Mouse (Mus musculus): ENCODE measurements around the gene Pitpnm2.

Pitpnm2 gene

DNA sequence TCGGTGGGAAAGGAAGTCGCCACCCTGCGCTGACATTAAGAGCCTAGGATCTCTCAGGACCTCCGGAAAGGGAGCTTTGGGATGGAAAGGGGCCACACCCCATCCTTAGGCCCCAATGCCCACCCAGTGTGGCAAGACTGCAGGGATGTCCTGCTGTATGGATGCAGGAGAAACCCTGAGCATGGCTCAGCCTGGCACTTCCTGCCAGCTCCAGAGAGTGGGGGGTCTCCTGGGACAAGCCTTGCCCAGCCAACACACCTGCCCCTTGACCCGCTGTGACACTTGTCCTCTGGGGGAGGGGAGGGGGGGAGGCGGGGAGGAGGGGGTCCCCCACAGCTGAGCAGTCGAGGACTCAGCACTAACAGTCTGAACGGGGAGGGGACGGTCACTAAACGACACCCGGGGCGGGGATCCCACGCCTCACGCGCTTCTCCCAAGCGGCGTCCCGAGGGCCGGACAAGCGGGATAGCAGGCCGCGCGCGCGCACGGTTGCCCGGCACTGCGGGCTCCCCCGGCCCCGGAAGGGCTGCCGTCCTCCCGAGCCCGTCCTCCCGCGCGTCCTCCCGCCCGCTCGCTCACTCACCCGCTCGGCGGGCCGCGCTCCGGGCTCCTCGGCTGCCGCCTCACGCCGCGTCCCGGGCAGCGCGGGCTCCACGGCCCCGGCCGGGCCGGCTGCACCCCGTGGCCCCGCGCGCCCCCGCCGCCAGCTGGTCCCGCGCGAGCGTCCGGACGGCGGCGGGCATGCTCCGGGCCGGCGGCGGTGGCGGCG, 531 bp downstream of the Pitpnm2 start:
- in situ Hi-C loops (cut with MboI; ENCODE audit: unreplicated experiment in 2 of 2), result no loop called here

DNA sequence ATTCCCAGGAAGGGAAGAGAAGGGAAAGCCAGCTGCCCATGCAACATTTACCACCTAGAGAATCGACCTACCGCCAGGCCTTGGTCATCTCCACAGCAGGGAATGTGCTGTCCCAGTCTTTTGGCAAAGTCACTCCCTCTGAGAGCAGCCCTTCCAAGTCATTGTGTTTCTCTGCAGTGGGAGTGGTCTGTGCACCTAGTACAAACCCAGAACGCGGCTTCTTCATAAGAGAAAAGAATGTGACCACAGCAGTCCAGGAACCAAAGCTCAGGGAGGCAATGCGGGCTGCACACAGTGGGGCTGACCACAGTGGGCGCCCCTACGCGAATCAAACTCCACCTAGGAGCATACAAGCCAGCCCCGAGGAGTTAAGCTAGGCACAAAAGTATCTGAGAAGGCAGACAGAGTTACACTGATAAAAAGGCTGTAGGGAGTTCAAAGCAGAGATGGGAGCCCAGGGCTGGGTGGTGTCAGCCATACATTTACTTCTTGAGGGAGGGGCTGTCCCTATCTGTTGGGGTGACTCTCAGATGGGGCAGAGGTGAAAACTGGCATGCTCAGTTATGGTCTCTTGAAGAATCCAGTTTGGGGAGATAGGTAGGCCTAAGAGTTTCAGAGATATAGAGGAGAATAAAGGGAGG, 1.5 kb downstream of the Pitpnm2 start:
- in situ Hi-C loops (cut with MboI; ENCODE audit: unreplicated experiment in 2 of 2), result no loop called here

DNA sequence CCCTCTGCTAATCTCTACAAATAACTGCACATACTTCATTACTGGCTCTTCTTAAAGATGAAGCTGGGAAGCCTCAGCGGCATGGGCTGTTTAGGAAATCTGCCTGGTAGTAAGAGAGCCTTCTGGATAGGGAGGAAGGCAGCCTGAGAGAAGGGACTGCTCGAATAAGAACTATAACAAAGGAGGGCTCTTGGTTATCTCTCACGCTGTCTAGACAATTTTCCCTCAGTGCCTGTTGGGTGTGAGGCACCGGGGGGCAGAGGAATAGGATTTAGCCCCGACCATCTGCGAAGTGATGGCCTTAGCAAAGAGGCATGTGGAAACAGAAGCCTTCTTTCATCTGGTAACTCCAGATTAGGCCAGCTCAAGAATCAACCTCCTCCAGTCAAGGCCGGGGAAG, 2.3 kb downstream of the Pitpnm2 start:
- in situ Hi-C loops (cut with MboI; ENCODE audit: unreplicated experiment in 2 of 2), result no loop called here

DNA sequence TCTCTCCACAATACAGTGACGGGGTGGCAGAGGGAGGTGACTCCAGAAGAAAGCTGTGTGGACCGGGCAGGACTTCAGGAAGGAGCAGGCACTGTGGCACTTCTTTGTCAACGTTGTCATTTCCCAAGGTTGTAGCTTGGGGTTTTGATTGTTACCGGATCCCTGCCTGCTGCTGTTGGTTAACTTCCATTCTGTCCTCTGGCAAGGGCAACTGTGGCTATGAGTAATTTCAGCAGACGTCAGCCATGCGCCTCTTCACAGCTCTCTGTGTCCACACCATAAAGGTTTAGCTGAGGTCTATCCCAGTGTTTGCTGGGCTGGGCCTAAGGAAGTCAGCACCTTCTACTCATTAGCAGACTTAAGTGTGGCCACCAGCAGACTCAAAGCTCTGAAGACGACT, 4.7 kb downstream of the Pitpnm2 start:
- in situ Hi-C loops (cut with MboI; ENCODE audit: unreplicated experiment in 2 of 2), result no loop called here

DNA sequence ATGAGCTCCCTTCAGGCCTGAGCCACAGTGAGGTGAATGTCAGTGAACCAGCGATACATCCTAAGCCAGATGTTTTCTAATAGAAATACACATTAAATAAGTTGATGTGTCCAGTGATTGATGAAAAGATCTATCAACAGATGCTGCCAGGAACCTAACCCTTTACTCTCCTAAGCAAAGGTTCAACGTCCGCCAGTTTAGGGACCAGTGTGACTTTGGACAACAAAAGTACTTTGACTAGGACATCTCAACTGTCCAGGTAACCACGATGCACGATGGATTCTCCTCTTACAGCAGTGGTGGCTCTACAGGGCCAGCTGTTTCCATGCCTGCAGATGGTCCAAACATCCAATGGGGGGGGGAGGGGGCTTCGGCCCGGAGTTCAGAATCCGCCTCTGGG, 5.1 kb downstream of the Pitpnm2 start:
- in situ Hi-C loops (cut with MboI; ENCODE audit: unreplicated experiment in 2 of 2), result no loop called here

DNA sequence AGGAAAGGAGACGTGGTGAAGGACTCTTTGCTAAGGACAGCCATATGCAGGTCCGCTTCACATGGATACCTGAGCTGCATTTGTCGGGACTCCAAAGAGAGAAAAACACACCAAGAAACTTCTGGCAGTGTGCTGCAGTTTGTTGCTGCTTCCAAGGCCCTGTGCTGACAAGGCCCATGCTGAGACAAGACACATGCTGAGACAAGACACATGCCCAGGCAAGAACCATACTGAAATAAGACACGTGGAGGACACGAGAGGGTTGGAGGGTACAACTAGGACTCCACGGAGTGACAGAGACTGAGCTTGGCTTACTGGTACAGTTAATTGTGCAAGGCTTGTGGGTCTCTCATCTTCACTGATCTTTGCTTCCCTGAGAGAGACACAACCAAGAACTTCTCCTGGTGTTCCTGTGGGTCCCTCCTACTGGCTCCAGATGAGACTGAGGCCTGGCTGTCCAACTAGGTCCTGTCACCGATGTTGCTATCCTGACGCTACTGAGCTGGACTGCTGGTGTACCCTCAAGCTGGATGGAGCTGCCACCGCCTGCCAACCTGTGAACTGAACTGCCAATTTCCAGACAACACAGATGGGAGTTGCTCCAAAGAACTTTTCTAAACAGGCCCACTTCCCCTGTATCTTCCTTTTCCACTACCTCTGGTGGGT, 6.2 kb downstream of the Pitpnm2 start:
- in situ Hi-C loops (cut with MboI; ENCODE audit: unreplicated experiment in 2 of 2), result no loop called here

DNA sequence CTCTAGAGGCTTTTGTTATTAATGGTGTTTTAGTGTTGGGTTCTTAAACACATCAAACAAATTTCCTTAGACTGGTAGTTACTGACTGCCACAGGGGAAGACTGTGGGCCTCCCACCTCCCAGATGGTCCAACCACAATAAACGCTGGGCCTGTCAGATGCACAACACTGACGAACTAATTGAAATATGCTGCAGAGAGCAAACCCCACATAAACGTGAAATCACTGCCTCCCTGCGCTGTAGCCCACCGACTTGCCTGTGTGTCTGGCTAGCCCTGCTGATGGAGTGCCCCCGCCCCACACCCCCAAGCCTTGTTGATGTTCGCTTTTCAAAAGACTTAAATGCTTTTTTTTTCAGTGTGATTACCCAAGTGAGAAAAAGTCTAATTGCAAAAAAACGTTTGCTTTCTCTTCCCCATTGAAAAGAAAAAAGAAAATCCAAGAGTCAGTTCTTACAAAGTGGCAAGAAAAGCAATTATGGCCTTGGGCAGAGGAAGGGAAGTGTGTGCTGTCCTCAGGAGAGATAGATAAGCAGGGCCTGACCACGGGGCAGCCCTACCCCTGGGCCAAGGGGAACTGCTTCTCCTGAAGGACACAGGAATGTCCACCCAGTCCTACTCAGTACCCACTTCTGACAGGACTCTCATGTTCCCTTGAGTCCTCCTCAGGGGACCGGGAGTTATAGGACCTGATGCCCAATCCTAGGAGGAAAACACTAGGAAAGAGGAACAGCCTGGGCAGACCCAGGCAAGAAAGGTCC, 7.7 kb downstream of the Pitpnm2 start:
- in situ Hi-C loops (cut with MboI; ENCODE audit: unreplicated experiment in 2 of 2), result no loop called here

DNA sequence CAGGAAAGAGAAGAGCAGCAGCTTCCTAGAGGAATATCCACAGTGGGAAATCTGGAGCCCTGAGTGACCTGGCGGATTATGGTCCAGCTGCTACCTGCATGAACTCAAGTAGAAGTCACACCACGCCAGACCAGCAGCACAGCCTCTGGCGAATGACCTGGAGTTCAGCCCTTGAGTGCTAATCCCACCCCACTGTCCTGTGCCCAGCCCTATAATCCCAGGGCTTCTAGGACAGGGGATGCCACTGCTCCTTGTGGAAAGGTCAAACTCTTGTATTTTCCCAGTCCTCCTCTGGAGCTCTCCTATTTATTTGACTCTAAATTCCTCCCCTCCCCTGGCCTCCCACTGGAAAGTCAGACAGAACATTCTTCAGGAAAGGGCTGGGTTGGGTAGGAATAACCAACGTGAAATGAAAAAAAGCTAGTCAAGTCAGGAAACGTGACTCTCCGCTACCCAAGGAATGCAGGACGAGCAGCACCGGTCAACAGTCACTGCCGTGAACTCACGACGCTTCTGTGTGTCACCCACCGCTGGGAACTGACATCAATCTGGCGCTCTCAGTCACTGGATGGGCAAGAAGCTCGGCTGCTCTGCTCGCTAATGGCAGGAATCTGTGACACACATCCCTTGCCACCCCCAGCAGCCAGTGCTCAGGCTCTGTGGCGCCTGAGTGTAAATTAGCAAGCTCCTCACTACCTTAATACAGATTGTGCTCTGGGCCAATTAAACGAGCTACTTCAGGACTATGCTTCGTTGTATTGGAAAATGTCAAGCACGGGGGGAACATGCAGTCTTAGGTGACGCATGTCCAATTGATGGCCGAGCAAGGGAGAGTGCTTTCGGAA, 8.5 kb downstream of the Pitpnm2 start:
- in situ Hi-C loops (cut with MboI; ENCODE audit: unreplicated experiment in 2 of 2), result no loop called here

DNA sequence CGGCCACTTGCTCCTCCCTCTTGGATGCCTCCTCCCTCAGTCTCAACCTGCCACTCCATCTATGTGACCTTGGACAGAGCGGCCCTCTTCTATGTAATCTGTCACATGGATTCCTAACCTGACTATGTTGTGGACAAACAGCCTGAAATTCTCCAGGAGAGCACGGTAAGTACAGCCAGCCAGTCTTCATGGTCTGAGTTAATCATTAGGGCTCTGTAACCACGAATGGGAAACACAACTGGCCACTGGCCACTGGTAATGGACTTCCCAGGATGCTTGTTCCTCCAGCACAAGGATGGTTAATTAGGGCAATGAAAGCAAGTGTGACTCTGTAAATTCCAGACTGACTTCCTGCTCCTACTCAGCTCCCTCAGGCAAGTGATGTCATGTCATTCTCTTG, 13.4 kb downstream of the Pitpnm2 start:
- in situ Hi-C loops (cut with MboI; ENCODE audit: unreplicated experiment in 2 of 2), result no loop called here

DNA sequence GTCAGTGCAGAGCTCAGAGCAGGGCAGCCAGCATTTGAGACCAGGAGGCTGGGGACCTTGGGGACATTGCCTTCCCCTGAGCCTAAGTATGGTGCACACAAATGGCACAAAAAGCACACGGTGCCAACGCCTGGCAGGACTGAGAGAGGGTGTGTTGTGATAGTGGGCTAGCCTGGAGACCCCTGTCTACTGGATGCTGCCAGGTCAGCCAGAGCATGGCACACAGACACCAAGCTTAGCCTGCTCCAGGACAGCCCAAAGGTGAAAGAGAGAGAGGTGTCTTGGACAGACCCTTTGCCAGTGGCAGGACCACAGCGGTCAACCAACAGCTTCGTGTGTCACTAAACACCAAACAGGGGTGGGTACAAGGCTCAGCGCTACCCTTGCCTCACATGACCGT, 14.8 kb downstream of the Pitpnm2 start:
- in situ Hi-C loops (cut with MboI; ENCODE audit: unreplicated experiment in 2 of 2), result no loop called here

DNA sequence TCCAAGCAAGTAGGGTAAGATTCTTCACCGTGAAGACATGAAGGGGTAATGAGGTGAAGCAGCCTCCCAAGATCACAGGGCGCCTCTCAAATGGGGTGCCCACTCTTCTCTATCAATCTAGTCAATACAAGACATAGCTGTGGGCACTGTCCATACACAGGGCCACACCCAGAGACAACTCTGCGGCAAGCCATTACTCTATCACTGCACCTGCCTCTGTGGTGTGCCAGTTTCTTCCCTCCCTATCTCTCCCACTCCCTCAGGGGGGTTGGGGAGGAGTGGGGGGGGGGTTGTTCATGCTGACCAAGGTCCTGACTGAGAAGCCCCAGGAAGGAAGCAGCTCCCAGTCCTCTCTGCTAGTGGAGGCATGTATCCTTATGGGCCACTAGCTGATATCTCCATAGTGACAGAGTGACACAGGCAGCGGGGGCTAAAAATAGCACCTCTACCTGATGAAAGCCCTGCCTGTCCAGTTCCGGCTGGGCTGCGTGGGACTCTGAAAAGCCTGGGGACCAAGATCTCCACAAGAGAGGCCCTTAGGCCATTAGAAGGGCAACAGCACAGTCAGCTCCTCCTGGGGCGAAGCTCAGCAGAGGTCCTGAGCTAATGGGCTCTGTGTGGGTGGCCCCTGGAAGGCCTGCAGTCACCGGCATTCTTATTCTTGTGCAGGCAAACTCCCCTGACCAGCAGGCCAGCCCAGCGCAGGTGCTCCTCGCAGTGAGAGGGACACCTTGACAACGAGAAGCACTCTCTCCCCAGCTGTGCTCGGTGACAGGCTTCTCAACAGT, 15.5 kb downstream of the Pitpnm2 start:
- in situ Hi-C loops (cut with MboI; ENCODE audit: unreplicated experiment in 2 of 2), result no loop called here

DNA sequence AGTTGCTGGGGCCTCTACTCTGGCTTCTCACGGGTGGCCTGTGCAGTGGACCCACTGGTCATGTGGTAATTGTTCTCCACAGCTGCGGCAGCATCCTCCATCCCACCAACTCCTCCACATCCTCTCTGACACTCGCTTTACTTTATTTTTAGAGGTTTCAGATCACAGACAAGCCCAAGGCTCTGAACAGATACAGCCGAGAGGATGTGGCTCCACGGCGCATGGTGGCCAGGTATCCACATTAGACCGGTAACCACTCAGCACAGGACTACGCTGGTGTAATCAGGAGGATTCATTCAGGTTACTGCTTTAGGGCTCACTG, 16.5 kb downstream of the Pitpnm2 start:
- in situ Hi-C loops (cut with MboI; ENCODE audit: unreplicated experiment in 2 of 2), result no loop called here

DNA sequence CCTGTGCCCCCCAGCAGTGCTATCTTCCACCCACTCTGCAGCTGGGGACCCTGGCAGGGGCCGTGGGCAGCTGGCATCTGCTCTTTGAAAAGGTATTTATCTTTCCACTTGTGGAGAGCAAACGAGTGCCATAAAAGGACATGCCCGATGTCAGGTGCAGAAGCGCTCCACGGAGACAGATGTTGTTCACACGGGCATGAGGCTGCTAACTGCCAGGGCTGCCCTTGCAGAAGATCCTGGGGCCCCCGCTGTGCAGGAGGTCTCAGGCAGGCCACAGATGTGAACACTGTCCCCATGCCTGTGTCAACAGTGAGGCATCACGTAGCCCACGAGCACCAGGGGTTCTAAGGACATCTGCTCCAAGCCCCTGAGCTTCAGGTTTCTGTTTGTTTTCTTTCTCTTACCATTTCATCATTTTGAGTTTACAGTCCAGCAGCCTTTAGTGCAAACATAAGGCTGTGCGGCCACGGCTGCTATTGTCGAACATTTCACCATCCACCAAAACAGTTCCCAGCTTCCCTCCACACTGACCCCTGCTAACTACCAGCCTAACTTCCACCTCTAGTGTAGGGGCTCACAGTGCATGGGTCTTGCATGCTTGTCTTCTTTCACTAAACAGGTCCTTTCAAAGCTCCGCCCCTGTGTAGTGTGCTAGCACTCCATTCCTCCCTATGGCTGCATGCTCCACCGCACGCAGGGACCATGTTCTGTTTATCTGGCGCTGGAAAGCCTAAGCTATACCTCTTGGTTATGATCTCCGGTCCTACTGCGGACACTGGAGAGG, 17.0 kb downstream of the Pitpnm2 start:
- in situ Hi-C loops (cut with MboI; ENCODE audit: unreplicated experiment in 2 of 2), result no loop called here

DNA sequence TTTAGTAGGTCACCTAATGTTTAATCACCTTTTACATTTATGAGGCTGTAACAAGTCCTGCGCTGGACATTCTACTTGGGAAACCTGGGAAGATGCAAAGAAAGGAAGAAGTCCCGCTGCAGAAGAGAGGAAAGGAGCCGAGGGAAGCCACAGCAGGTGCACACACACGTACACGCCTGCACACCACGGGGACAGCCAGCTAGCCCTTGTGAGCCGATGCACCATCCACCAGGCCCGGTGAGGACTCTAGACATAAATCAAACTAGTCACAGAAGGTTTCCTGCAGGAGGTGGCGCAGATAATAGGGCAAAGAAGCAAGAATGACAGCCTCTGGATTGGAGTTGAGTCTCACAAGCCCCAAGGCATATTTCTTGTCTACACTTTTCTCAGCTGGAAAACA, 19.1 kb downstream of the Pitpnm2 start:
- in situ Hi-C loops (cut with MboI; ENCODE audit: unreplicated experiment in 2 of 2), result no loop called here

DNA sequence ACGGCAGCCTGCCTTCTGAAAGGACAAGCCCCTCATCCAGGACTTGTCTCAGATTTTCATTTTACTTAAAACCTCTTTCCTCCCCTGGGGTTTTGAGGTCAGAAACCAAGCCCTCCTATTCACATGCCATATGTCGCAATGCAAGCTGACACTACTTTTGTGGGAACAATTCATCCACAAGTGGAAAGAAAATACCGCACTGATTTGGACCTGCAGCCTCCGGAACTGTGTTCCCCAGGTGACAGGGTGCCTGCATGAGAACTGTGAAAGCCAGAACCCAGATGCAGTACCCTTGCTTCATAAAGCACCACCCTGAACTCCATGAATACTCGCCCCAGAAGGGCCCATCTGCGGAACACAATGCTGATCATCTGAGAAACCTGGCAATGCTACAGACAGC, 22.4 kb downstream of the Pitpnm2 start:
- in situ Hi-C loops (cut with MboI; ENCODE audit: unreplicated experiment in 2 of 2), result no loop called here

DNA sequence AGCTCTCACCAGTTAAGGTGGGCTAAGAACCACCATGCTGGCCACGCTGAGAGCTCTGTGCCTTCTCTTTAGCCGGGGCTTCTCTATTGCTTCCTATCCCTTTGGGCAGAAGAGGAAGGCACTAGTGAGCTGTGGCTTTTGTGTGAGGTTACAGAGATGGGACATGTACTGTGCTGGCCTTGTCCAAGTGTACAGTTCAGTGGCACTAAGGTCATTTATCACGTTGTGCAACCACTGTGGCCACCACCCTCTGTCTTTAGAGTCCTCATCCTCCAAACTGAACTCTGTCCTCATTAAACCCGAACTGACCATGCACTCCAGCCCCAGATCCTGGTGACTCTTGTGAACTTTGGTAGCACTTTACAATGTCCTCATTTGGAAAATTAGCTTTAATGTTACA, 23.1 kb downstream of the Pitpnm2 start:
- in situ Hi-C loops (cut with MboI; ENCODE audit: unreplicated experiment in 2 of 2), result no loop called here

DNA sequence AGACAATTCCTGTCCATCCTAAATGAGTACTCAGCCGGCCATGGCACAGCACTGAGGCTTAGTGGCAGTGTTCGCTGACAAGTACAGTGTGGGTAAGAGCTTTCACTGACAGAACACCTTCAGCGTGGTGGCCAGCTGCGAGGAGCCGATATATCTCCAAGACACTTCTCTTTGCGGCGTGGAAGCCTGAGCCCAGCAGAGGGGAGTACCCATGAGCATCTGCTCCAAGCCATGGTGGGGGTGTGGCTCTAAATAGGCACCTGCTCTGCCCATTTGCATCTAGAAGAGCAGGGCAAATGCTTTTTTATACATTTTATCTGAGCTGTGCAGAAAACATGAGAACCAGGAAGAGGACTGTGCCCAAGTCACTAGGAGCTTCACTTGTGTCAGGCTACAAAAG, 23.7 kb downstream of the Pitpnm2 start:
- in situ Hi-C loops (cut with MboI; ENCODE audit: unreplicated experiment in 2 of 2), result no loop called here

DNA sequence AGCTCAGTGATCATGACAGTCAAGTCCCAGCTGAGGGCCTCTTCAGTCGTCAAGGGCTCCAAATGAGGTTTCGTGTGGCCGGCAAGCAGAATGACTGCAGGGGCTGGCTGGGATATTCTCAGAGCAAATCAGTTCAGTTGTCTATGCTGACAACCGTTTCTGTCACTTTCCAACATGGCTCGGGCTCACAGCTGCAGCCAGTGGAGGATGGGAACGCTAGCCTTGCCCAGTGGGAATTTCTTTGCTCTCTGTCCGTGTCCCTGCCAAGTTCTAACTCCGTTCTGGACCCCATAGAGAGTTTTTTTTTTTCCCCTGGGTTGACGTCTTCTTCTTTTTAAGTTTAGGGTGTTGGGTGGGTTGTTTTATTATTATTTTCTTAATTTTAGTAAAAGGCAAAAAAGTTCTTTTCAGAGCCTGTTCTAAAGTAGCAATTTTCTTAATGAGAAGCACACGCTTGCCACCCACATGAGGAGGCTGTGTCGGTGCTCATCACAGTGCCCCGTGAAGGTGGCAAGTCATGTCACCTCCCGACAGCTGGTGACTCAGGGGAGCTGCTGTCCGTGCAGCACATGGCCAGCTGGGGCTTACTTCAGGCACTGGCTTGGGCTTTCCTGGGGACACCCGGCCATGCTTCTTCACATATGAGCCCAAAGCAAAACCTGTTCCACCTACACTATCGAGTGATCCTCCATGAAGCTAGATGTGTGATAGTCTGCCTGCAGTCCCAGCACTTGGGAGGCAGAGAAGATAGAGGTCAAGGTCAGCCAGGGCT, 25.1 kb downstream of the Pitpnm2 start:
- in situ Hi-C loops (cut with MboI; ENCODE audit: unreplicated experiment in 2 of 2), result no loop called here

Measured in v-Abl transformed pro-B cells (cell line).